In genomic region chr10:84440541-84441433, GRCm38 (mm10) we compare ENCODE assay signal across 8 mouse cellular contexts. TPM values are rescaled to one million over a fixed set of nuclear protein-coding genes. Genes with fewer than 3 reads are reported as not detected.
DNase-seq lines count a peak whose midpoint lies in the region; ATAC-seq lines count a peak whose summit lies in the region.

TSS of gene Nuak1 (minus strand) at chr10:84440597.

- no peaks in the 10 kb centered on the region for H3K27me3 ChIP-seq in hindbrain, embryonic 12.5 days

- ATAC-seq in hindbrain, embryonic 12.5 days (ENCODE audit: low FRiP score) = peak; percentile 87

- no peaks in the 10 kb centered on the region for H3K9me3 ChIP-seq in hindbrain, embryonic 12.5 days (replicated peaks)

- H3K27ac ChIP-seq in hindbrain, embryonic 12.5 days = peak within 1 kb of the TSS; percentile 99

- under 1% methylated on average over 82 of the region's 94 CpGs for WGBS in hindbrain, embryonic 12.5 days

- DNase-seq in MN1 (ENCODE audit: low spot score) = peak; percentile 93
- DNase-seq in cerebellum, adult 9-10 months = peak; percentile 88
- peak; percentile 80 to 81 for DNase-seq in frontal cortex, postnatal 14 days (ENCODE audit: low spot score in 2 of 2)
- DNase-seq in layer of hippocampus, postnatal 36 days = peak; percentile 87 to 89
- DNase-seq in lung, postnatal 25 days (ENCODE audit: low spot score) = peak; percentile 86
- DNase-seq in retina, postnatal 1 day = peak; percentile 92
- DNase-seq in thymus, postnatal 4 days = peak; percentile 92

- H3K4me1 ChIP-seq in hindbrain, embryonic 12.5 days = peaks cover 65% of the 10 kb centered on the region

- H3K4me3 ChIP-seq in hindbrain, embryonic 12.5 days = peak within 1 kb of the TSS; percentile 87

- peak within 1 kb of the TSS; percentile 99 for H3K9ac ChIP-seq in hindbrain, embryonic 12.5 days

- H3K4me2 ChIP-seq in hindbrain, embryonic 12.5 days (replicated peaks) = peak within 1 kb of the TSS; percentile 87

- H3K36me3 ChIP-seq in hindbrain, embryonic 12.5 days = no peaks in the 10 kb centered on the region

RNA-seq across cellular contexts. Expression of gene Nuak1, which starts in this region (rescaled TPM):
- polyA plus RNA-seq in hindbrain, embryonic 12.5 days (2016; fragmentation: Nextera tagmentation; extraction: Ambion mirVana) = 4.6 and 4.9 TPM in 2 replicates
- 10 to 100 TPM; 54.7 to 55.6 TPM for total RNA-seq in layer of hippocampus, postnatal 36 days (2021)

Comparison
In these comparisons a context has a peak if more than half of its experiments do, and no peak if none do; other contexts are left out.
1. Peak in every context shown above with its lines: DNase-seq, ATAC-seq, H3K4me3 ChIP-seq and H3K27ac ChIP-seq.